Mouse (Mus musculus) adrenal gland, postnatal 4 days (tissue): ENCODE measurements around the gene Kcnn4. TPM values are rescaled to one million over a fixed set of nuclear protein-coding genes. Genes with fewer than 3 reads are reported as not detected.

Experiments used
- DNase-seq, 2 experiments: peaks; one replicate each; pipeline ENCODE4 v3.0.0; 2021 to 2022; ENCODE audit warnings: low spot score in 2 of 2, mixed read lengths in 2 of 2
- long read RNA-seq, 2 experiments: library from polyadenylated mRNA; stranded (forward); transcript quantifications; one replicate each; pipeline ENCODE4 v2.0.0; 2021
- total RNA-seq, 2 experiments: library from RNA; stranded (reverse); gene quantifications; 2 replicates each; pipeline ENCODE4 v1.2.3; 2021

Kcnn4 gene
- total RNA-seq = 1 to 10 TPM; 3.0 to 7.3 TPM
- long read RNA-seq, experiment 1, partial matches to known transcripts = 1 of 5 reads
- long read RNA-seq, experiment 1, other reads (novel, unspliced or antisense) = 1 of 5 reads
- long read RNA-seq, experiment 2, transcript Kcnn4-202 (9 exons, 1,945 nt) = major isoform, 6 of 12 reads
- long read RNA-seq, experiment 2, partial matches to known transcripts = 3 of 12 reads
- long read RNA-seq, experiment 2, other reads (novel, unspliced or antisense) = 2 of 12 reads

DNA sequence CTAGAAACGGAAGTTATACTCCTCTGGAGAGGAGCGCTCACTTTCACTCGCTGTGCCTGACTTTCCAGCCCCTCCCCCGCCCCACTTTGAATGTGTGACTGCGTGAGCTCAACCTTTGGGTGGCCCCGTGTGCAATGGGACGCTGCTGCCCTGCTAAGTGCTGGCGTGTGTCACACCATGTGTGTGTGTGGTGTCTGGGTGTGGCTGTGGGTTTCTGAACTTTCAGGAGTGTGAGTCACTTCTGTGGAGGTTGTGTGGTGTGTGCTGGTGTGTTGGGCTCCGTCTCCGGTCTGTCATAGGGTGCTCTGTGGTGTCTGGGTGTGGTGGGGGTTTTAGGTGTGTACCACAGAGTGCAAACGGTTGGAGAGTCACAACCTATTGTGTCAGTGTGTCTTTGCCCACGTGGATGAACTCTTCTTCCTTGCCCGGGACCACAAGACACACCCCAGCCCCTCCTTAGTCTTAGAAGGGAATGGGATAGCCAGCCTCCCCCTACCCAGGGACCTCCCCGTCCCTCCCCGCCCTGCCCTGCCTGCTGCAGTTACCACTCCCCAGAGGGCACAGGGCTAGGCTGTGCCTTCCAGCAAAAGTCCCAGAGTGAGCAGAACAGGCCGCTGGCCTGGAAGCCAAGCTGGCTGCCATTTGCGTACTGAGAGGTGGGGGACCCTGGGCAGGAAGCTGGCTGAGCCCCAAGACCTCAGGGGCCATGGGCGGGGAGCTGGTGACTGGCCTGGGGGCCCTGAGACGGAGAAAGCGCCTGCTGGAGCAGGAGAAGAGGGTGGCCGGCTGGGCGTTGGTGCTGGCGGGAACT is at the start of gene Kcnn4:
Gene Kcnn4, plus strand, starts transcription at position 533 of the 811 bp plus-strand sequence.
- DNase-seq = no peak

DNA sequence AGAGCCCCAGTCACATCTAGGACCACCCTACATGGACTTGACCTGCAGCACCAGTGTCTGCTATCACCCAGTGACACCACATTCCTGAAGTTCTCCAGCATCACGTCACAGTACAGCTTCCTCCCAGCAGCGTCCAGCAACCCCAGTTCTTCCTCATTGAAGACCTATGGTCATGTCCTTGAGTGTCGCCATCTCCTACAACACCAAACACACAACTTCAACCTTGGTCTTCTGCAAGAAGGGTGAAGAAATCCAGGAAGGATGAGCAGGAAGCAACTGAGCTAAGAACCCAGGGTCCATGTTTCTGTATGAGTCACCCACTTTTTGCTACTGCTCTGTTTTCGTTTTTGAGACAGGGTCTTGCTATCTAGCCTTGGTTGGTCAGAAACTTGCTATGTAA is 47.5 kb upstream of the Kcnn4 start:
- no peak for DNase-seq

DNA sequence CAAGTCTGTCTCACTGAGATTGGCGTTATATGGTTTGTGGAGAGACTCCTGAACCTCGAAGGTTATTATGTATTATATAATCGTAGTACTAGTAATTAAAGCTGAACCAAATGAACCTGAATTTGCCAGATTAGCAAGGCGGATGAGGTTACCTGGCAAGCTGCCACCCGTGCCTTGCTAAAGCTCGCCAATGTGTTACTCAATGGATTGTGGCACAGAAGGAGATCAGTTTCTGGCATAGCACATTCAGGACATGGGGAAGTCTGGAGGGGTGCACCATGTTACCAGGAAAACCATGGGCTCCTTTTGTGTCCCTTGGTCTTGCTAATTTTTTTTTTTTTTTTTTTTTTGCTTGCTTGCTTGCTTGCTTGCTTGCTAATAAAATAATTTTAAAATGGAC is 44.9 kb upstream of the Kcnn4 start:
- DNase-seq = no peak

DNA sequence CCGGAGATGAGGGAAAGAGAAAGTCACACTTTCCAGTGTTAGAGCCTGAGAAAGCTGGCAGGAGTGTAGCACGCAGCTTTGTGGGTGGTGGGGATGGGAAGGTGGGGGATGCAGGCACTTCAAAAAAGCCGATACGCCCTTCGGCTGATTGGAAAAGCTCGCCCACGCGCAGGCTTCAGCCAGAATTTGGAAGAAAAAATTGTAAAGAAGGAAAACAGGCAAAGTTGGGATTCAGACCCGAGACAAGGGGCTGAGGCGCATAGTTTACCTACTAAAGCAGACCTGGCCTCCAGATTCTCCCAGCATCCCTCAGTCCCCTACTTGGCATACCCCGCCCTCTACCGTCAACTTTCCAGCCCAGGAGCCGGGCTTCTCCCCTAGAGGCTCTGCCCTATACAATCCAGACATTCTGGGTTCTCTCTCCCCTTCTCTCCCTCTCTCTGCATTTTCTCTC is 44.4 kb upstream of the Kcnn4 start:
- DNase-seq = no peak

DNA sequence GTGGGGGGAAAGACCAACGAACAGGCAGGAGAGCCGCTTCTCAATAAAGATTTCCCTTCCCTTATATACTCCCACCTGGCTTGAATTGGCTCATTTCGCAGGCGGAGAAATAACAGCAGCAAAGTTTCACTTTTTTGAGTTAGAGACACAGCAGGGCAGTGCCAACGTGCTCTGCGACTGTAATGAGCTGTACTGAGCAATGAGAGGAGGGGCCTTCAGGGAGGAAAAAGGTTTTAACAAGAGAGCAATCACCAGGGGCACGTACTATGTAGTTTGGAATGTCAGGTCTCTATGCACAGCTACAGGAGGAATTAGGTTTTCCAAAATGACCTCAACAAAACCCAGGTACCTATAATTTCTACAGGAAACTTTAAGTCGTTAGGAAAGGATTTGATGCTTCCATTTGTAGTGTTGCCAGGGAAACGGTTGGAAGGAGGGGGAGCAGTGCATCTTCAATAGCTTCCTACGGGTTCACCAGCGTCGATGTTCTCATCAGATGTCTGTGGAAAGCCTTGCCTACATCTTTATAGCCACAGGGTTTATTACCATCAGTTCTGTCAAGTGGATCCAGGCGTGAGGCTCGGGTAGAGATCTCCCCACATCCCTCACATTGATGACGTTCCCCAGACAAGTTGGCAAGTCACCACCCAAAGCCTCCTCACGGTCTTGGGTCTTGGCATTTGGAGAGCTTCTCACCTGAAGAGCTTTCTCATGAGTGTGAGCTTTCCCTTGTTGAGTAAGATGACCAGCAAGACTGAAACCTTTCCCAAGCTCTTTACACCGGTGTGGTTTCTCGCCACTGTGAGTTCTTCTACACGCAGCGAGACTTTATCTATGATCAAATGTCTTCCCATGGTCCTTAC is 43.6 kb upstream of the Kcnn4 start:
- no peak for DNase-seq

DNA sequence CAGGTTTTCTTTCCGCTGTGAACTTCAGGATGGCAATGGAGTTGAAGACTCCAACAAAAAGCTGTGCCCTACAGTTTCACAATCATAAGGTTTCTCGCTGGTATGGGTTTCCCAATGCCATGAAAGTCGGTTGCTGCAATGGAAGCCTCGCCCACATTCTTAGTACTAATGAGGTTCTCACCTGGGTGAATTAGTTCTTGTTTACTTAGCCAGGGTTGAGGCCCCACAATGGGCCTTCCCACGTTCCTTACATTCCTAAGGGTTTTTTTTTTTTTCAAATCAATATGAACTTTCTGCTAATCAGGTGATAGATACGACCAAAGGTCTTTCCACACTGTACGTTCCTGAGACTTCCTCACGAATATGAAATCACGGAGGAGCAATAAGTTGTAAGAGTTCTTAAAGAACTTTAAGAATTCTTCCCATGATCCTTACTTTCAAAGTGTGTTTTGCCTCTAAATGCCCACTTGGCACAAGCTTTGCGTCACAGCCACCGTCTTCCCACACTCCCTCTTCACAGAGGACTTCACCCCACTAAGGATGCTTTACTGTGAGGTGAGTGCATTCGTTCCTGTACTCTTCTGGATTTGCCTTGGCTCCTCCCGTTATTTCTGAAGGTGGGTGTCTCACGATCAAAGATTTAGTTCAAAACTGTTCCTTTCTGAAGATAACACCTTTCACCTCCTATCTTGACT is 42.6 kb upstream of the Kcnn4 start:
- DNase-seq = no peak

DNA sequence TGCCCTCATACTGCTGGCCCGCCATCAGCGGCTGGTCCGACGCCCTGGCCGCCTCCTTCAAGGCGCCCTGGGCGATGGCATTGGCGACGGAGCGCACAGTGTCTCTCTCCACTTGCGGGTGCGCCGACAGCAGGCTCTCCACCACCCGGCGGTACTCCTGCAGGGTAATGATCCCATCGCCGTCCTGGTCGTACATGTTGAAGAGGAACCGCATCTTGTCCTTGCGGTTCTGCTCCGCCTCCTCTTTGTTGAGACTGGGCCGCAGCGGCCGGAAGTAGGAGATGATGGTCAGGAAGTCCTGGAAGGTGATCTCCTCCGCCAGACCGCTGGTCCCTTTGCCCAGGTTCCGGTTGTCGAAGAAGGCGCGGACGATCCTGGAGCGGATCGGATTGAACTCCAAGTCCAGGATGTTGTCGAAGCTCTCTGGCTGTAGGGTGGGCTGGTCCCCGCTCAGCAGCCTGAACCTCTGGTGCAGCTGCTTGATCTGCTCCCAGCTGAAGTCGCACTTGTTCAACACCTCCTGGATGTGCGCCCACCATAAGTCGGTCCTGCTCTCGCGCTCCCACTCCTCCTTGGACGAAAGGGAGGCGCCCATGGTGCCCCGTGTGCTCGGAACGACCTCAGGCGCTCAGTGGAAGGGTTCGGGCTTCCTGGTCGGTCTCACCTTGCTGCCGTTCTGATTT is 36.6 kb upstream of the Kcnn4 start, which contains the start of gene Tescl:
Gene Tescl, minus strand, starts transcription at position 633 of the 683 bp plus-strand sequence.
- no peak for DNase-seq

DNA sequence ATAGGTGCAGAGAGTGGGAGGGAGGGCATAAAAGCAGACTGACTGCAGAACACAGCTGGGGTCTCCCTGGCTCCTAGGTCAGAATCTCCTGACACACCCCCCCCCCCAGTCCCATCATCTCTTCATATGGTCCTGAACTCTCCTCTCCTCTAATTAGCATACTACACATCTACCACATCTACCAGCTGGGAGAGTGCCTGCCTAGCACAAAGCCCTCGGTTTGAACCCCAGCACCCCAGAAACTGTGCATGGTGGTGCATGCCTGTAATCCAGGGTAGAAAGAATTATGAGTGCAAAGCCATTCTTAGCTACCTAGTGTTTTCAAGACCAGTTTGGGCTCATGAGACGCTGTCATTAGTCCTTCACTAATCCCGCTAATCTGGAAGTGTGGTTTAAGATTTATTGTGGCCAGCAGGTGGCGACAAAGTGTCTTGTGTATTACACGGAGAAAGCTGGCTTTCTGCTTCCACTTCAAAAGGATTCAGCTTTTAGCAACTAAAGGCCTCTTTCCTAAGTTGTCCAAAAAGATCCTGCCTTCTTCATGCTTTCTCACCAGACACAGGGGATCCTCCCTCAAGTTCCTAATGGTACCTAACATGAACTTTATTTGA is 34.3 kb upstream of the Kcnn4 start:
- DNase-seq = peak; percentile 28 to 51

DNA sequence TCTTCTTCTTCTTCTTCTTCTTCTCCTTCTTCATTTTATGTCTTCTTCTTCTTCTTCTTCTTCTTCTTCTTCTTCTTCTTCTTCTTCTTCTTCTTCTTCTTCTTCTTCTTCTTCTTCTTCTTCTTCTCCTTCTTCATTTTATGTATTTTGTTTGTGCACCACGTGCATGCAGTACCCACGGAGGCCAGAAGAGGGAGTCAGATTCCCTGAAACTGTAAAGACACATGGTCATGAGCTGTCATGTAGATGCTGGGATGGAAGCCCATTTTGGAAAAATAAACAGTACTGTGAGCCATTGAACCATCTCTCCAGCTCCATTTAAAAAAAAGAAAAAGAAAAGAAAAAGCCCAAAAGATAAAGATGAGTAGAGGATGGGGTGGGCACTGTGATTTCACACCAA is 31.8 kb upstream of the Kcnn4 start:
- DNase-seq = no peak

DNA sequence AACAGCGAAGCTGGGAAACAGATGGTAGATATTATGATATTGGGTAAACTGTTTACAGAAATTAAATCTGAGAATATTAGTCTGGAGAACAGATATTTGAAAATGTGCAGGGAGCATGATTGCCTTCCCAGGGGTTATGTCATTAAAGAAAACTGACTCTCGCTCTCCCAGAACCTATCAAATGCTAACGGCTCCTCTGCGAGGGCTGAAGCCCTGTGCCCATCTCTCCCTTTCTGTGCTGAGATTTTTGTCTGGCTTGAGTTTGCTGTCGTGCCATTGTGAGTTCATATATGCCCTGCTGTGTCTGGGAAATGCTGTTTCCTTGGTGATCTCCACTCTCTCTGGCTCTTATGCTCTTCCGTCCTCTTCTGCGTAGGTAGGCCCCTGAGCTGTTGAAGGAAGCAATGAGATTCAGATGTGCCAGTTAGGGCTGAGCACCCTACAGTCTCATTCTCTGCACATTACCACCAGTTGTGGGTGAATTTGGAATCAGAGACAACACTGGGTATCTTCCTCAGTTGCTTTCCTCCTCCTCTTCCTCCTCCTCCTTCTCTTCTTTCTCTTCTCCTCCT is 26.3 kb upstream of the Kcnn4 start:
- no peak for DNase-seq

DNA sequence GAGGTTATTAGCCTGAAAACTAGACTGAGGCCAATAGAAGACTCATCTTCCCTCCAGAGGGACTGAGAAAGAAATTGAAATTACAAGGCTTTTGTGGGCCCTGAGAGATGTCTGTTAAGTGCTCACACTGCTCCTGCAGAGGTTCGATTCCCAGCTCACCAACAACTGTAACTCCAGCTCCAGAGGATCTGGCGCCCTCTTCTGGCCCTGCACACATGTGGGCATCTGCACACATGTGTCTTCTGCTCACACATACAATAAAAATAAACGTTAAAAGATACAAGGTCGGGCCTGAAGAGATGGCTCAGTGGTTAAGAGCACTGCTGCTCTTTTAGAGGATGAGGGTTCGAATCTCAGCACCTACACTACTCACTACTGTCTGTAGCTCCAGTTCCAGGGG is 23.6 kb upstream of the Kcnn4 start:
- DNase-seq = no peak

DNA sequence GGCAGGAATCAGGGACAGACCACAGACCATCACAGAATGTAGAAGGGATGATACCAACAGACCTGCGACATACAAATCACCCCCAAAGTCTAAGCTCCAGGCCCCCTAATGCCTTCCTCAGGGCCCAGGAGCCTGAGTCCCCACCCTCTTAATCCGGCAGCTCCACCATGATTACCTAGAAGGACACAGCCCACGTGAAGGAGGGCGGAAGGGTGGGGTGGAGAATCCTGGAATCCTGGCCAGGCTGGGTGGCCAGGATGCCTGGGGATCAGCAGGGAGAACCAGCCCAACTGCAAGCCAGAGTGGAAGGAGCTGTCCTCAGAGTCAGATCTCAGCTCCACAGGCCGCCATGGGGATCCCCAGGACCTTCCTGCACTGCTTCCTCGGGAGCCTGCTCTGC is 21.2 kb upstream of the Kcnn4 start, which contains the start of gene Lypd5:
Gene Lypd5, plus strand, starts transcription at position 301 of the 400 bp plus-strand sequence.
- DNase-seq = no peak

DNA sequence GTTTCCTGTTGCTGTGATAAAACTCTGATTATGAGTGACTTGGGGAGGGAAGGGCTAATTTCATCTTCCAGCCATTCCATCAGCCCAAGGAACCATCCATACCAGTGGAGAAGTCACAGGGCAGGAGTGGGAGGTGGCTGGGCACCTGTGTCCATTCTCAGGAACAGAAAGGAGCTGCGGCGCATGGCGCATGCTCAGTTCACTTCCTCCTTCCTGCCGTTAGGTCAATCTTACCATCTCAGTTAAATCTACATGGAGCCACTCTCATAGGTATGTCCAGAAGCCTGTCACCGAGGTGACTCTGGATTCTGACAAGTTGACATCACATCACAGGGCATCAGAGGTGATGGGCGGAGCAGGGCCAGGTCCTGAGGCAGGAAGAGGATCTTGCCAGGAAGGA is 14.4 kb upstream of the Kcnn4 start:
- no peak for DNase-seq

DNA sequence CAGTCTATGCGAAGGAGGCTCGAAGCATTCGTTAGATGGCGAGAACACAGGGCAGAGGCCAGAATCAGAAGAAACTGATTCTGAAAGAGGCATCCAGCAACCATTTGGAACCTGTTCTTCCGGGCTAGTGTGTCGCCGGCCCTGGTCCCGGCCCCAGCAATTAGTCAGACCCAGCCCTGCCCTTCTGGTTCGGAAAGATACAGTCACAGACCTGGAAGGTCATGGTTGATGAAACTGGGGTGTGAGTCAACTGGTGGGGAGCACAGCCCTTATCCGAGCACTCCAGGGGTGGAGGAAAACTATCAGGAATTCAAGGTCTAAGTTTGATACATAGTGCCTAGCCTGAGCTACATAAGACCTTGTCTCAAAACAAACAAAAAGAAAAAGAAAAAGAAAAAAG is 14.0 kb upstream of the Kcnn4 start:
- DNase-seq = no peak

DNA sequence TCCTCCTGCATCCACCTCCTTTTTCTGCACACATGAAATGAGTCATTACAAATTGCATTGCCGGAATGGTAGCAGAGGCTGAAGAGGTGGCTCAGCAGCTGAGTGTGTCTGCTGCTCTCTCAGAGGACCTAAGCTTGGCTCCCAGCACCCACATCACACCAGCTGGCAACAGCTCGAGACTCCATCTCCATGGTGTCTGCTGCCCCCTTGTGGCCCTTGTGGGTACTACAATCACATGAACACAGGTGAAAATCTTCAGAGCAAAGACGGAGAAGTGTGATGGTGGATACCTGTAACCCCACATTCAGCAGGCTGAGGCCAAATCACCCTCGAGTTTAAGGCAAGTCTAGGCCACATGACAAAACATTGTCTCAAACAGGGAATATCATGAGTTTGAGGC is 12.2 kb upstream of the Kcnn4 start:
- no peak for DNase-seq

DNA sequence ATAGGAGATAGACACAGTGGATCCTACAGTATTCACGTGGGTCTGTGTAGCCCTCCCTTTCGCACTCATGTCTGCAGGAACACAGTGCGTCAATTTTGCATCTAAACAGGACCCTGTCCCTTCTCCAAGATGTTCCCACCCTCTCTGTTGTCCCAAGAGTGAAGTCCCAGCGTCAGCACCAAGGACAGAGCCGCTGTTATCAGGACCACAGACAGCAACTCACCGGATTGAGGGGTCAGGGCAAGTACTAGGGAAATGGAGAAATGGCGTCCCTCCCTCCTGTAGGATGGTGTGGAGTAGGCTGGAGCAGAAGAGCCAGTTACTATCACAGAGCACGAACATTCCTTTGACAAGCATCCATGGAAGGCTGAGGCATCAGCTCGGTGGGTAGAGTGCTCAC is 10.8 kb upstream of the Kcnn4 start:
- peak in 1 of 2 experiments; percentile 15 for DNase-seq

DNA sequence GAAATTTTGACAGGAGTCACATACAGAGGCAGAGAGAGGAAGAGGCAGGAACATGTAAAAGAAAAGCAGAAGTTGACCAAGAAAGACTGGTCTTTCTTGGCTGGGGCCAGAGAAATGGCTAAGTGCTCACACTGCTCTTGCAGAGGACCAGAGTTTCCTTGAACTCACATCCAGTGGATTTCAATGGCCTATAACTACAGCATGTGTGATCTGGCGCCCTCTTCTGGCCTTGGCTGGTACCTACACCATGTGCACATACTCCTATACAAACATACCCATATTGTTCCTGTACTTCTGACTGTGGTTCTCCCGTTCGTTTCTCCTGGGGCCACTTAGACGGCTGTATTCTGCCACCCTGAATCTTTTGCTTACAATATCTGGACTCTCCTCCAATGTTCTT is 9.1 kb upstream of the Kcnn4 start:
- no peak for DNase-seq

DNA sequence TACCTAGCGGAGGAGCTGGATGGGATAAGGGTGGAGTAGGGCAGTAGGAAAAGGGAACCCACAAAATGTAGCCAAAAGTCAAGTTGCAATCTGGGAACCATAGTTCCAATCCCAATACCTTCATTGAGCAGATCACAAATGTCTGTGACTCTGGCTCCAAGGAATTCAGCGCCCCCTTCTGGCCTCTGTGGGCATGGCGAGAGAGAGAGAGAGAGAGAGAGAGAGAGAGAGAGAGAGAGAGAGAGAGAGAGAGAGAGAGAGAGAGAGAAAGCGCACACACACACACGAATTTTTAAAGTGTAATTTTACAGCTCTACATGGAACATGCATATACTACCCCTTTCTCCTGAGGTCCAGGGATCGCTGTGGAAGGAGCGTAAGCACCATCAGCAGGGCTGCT is 6.8 kb upstream of the Kcnn4 start:
- DNase-seq = no peak

DNA sequence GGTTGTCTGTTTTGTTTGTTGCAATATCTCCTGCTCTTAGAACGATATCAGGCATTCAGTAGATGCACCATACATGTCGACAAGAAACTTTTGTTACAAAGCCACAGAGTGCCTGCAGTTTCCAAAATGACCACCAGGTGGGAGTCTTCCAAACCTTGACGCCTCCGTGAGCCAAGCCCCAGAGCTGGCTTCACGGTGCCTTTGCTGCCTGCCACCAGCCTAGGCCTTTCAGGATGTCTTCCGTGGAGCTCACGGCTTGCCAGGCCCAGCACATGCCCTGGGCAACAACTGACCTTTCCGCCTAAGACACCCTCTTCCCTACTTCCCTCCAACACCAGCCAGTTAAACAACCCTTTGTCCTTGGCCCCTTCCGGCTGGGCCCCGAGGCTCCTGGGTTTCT is 5.2 kb upstream of the Kcnn4 start:
- DNase-seq = peak; percentile 61 to 70
